Mouse (Mus musculus) cerebellum, adult 2 months (tissue): ENCODE measurements around the gene Htt.

Source experiments
- CTCF ChIP-seq: fragments of 200-500 bp; IDR thresholded peaks from 2 replicates; pipeline ENCODE4 v1.5.1; 2011; ENCODE audit warnings: low read depth, mild to moderate bottlenecking, control low read depth, low read length, moderate library complexity, borderline replicate concordance; ENCODE audit not compliant: insufficient read depth
- POLR2A ChIP-seq: fragments of 200-500 bp; IDR thresholded peaks from 2 replicates; pipeline ENCODE4 v1.6.1; 2011; ENCODE audit warnings: low read length, control low read depth, borderline replicate concordance; ENCODE audit not compliant: insufficient read depth

DNA sequence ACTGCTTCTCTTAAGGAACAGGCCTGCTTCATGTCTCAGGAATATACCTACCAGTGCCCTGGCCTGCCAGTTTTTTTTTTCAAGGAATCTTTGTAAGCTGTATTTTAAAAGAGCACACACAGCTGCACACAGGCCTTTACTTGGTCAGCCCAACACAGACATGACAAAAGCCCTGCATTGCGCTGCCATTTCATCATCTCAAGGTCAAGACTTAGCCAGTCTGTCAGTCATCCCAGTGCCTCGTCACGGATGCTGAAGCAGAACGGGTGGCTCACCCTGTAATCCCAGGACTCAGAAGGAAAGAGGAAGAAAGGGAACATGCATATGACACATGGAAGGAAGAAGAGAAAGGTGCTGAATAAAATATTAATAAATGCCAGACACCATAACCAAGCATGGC is 166.1 kb downstream of the Htt start:
- TF ChIP-seq CTCF (no peak), POLR2A (no peak)
